Mouse (Mus musculus) forebrain, embryonic 12.5 days (tissue): ENCODE measurements around the gene Cdk9. TPM values are rescaled to one million over a fixed set of nuclear protein-coding genes. Genes with fewer than 3 reads are reported as not detected.

Experiments
- ATAC-seq: fragments of 200-750 bp; cut with Nextera tagmentation; 2 replicates; pipeline ENCODE4 v1.8.0; 2017; ENCODE audit warnings: moderate TSS enrichment; ENCODE audit not compliant: low FRiP score
- H3K27ac ChIP-seq: fragments of 300-500 bp; sonication (generic); 2 replicates; pipeline ENCODE4 v1.5.1; 2016; ENCODE audit warnings: mild to moderate bottlenecking
- H3K27me3 ChIP-seq: fragments of 300-500 bp; sonication (generic); 2 replicates; pipeline ENCODE4 v1.6.1; 2016; ENCODE audit warnings: mild to moderate bottlenecking
- H3K36me3 ChIP-seq: fragments of 300-500 bp; sonication (generic); replicated peaks from 2 replicates; pipeline ENCODE4 v1.6.1; 2016; ENCODE audit warnings: mild to moderate bottlenecking
- H3K4me1 ChIP-seq: fragments of 300-500 bp; sonication (generic); 2 replicates; pipeline ENCODE4 v1.6.1; 2016
- H3K4me2 ChIP-seq: fragments of 300-500 bp; sonication (generic); 2 replicates; pipeline ENCODE4 v1.6.1; 2016; ENCODE audit warnings: mild to moderate bottlenecking, moderate library complexity
- H3K4me3 ChIP-seq: fragments of 300-500 bp; sonication (generic); replicated peaks from 2 replicates; pipeline ENCODE4 v1.5.1; 2016; ENCODE audit warnings: mild to moderate bottlenecking
- H3K9ac ChIP-seq: fragments of 300-500 bp; sonication (generic); 2 replicates; pipeline ENCODE4 v1.6.1; 2016; ENCODE audit warnings: mild to moderate bottlenecking
- H3K9me3 ChIP-seq: fragments of 300-500 bp; sonication (generic); 2 replicates; pipeline ENCODE4 v1.6.1; 2016
- WGBS: fragments of 180-500 bp; shearing (Covaris S2); methylation state at CpG from one replicate; pipeline ENCODE4 v1.1.7; 2016; 5-methylcytosine and 5-hydroxymethylcytosine counted together
- polyA plus RNA-seq: library from polyadenylated mRNA; unstranded; fragments of >200 nt; fragmentation: Nextera tagmentation; extraction: Ambion mirVana; gene quantifications from 2 replicates; pipeline ENCODE4 v1.2.1, GENCODE M21; 2016

Gene Cdk9
- polyA plus RNA-seq, 1 experiment from 2014 or later, result 110 TPM

GRCm38 (mm10) chr2:32700966-32701743, 11.7 kb downstream of the Cdk9 start:
- WGBS, result 89% methylated on average over 14 of the region's 14 CpGs

DNA sequence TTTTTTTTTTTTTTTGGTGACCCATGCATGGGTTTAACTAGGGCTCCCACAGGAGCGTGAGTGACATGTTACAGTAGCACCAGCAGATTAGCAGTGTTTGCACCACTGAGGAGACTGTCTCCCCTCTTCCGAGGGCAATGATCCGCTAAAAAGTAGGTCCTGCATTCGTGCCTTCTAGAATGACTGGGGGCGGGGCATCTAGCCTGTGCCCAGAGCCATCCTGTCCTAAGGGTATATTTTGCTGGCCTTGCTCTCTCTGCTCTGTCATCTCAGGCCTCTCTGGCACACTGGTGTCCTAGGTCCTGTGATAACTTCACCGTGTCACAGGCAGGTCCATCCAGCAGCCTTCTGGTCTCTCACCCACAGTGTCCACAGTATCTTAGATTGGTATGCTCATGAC, 13.2 kb downstream of the Cdk9 start:
- WGBS, result 80% methylated on average over 6 of the region's 6 CpGs
- ATAC-seq, result no peak
- Histone ChIP-seq H3K27ac (no peak overlapping the region), H3K4me3 (no peak overlapping the region), H3K9ac (no peak overlapping the region), H3K4me2 (no peak overlapping the region), H3K4me1 (no peaks in the 10 kb centered on the region), H3K36me3 (peaks cover 17% of the 10 kb centered on the region), H3K27me3 (no peaks in the 10 kb centered on the region), H3K9me3 (no peaks in the 10 kb centered on the region)

More at GRCm38 (mm10) chr2:32700966-32701743, 11.7 kb downstream of the Cdk9 start:
- H3K4me3 ChIP-seq, result no peak overlapping the region
- H3K4me1 ChIP-seq, result no peaks in the 10 kb centered on the region
- H3K4me2 ChIP-seq, result no peak overlapping the region
- H3K36me3 ChIP-seq, result peaks cover 32% of the 10 kb centered on the region
- no peak overlapping the region for H3K9ac ChIP-seq
- no peaks in the 10 kb centered on the region for H3K27me3 ChIP-seq
- ATAC-seq, result no peak
- no peaks in the 10 kb centered on the region for H3K9me3 ChIP-seq
- no peak overlapping the region for H3K27ac ChIP-seq

DNA sequence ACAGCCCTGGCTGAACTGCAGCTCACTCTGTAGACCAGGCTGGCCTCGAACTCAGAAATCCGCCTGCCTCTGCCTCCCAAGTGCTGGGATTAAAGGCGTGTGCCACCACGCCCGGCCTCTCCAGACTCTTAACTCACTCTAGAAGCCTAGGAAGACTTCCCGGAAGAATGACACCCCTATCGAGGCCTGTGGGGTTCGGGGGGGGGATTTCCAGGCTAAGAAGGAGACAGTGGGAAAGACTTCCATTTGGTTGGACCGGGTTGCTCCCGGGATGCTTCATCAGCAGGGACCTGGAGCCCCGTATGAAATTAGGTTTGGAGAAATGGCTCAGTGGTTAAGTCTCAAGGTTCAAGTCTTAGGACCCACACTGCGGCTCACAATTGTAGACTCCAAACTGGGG, 18.2 kb downstream of the Cdk9 start:
- Histone ChIP-seq H3K9me3 (no peaks in the 10 kb centered on the region), H3K9ac (no peak overlapping the region), H3K36me3 (no peaks in the 10 kb centered on the region), H3K27me3 (no peaks in the 10 kb centered on the region), H3K4me3 (peak overlapping the region; percentile 72), H3K4me1 (peaks cover 14% of the 10 kb centered on the region), H3K4me2 (peak overlapping the region; percentile 86), H3K27ac (no peak overlapping the region)
- WGBS, result 88% methylated on average over 12 of the region's 12 CpGs
- no peak for ATAC-seq

DNA sequence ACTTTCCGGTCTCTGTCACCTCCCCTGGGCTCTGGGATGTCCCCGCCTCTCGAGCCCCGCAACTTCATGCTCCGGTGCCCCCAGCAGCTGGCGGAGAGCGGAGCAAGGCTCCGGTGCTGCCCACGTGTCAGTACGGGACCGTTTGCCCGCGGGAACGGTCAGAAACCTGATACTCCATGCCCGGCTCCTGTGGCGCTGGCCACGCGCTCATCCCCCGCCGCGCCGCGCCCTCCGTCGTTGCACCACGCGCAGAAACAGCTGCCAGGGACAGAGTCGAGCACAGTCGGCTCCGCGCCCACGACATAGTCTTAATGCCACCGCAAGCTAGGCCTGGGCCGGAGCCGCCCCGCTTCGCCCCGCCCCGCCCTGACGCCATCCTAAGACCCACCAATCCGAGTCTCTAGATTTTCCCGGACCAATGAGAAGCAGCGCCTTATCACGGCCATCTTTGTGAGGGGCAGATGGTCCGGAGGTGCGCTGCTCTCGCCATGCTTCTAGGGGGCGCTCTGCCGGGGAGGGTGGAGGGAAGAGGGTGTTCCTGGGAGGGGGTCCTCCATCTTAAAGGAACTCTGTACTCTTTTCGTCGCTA, 19.0 kb downstream of the Cdk9 start:
- Histone ChIP-seq H3K4me2 (peak overlapping the region; percentile 86), H3K9ac (peak overlapping the region; percentile 85), H3K27ac (peak overlapping the region; percentile 79), H3K36me3 (no peaks in the 10 kb centered on the region), H3K27me3 (no peaks in the 10 kb centered on the region), H3K4me3 (peak overlapping the region; percentile 72), H3K4me1 (peaks cover 14% of the 10 kb centered on the region), H3K9me3 (no peaks in the 10 kb centered on the region)
- ATAC-seq, result peak; percentile 98
- under 1% methylated on average over 51 of the region's 51 CpGs for WGBS

DNA sequence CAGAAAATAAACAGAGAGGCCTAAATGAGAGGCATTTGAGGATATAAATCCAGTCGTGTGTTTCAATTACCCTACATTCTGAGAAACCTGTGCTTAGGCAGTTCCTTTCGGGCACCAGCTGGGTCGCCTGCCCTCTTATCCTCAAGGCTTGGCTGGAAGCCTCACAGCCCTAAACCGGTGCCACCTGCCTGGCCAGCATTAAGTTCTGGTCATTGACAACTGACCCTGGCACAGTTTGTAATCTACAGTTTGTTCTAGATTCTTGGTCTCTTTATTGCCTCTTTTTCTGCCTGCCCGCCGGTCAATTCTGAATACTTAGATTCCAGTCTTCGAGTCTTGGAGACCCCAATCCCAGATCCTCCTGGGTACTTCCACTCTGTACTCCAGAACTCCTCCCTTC, 19.6 kb downstream of the Cdk9 start:
- 26% methylated on average over 7 of the region's 7 CpGs for WGBS
- Histone ChIP-seq H3K27me3 (no peaks in the 10 kb centered on the region), H3K4me1 (peaks cover 14% of the 10 kb centered on the region), H3K27ac (no peak overlapping the region), H3K4me2 (peak overlapping the region; percentile 86), H3K9ac (peak overlapping the region; percentile 85), H3K36me3 (no peaks in the 10 kb centered on the region), H3K4me3 (peak overlapping the region; percentile 72), H3K9me3 (no peaks in the 10 kb centered on the region)
- ATAC-seq, result no peak

GRCm38 (mm10) chr2:32692496-32692895, 20.4 kb downstream of the Cdk9 start:
- Histone ChIP-seq H3K4me3 (no peak overlapping the region), H3K36me3 (peaks cover 4% of the 10 kb centered on the region), H3K9me3 (no peaks in the 10 kb centered on the region), H3K9ac (no peak overlapping the region; the same call in 1 of the 2 replicates), H3K27ac (no peak overlapping the region), H3K4me2 (0 out of 2 replicates have a peak overlapping the region, but pooled peaks have one; percentile 86), H3K27me3 (no peaks in the 10 kb centered on the region), H3K4me1 (peaks cover 14% of the 10 kb centered on the region)
- 92% methylated on average over 14 of the region's 14 CpGs for WGBS
- ATAC-seq, result no peak

GRCm38 (mm10) chr2:32691041-32691440, 21.8 kb downstream of the Cdk9 start:
- ATAC-seq, result no peak
- 90% methylated on average over 11 of the region's 11 CpGs for WGBS
- H3K27ac ChIP-seq, result no peak overlapping the region
- no peak overlapping the region for H3K9ac ChIP-seq
- no peak overlapping the region for H3K4me2 ChIP-seq
- no peak overlapping the region for H3K4me3 ChIP-seq
- no peaks in the 10 kb centered on the region for H3K9me3 ChIP-seq
- H3K27me3 ChIP-seq, result no peaks in the 10 kb centered on the region
- H3K36me3 ChIP-seq, result peaks cover 18% of the 10 kb centered on the region
- H3K4me1 ChIP-seq, result peaks cover 14% of the 10 kb centered on the region

DNA sequence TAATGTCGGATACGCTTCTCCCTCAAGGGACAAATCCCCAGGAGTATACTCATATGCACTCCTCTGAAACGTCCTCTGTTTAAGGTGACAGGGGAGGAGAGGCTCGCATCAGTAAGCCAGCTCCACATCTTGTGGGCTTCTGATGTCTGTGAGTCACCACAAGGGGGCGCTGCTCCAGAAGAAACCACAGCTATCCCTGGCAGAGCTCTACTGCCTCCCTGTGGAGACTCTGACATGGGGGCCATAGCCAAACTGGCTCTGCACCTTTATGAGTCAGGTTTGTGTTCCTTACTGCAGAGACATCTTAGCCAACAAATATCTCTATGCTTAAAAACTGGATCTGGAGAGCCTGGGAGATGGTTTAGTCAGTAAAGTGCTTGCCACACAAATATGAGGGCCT, 23.5 kb downstream of the Cdk9 start:
- Histone ChIP-seq H3K9ac (no peak overlapping the region), H3K4me1 (peaks cover 14% of the 10 kb centered on the region), H3K36me3 (peaks cover 34% of the 10 kb centered on the region), H3K4me2 (no peak overlapping the region), H3K27me3 (no peaks in the 10 kb centered on the region), H3K27ac (no peak overlapping the region), H3K4me3 (no peak overlapping the region), H3K9me3 (no peaks in the 10 kb centered on the region)
- WGBS, result 28% methylated on average over 5 of the region's 5 CpGs
- no peak for ATAC-seq

GRCm38 (mm10) chr2:32687562-32687961, 25.3 kb downstream of the Cdk9 start:
- H3K36me3 ChIP-seq, result peaks cover 53% of the 10 kb centered on the region
- no peak overlapping the region for H3K9ac ChIP-seq
- no peak overlapping the region for H3K4me3 ChIP-seq
- H3K27me3 ChIP-seq, result no peaks in the 10 kb centered on the region
- no peak overlapping the region for H3K27ac ChIP-seq
- ATAC-seq, result no peak
- H3K4me1 ChIP-seq, result peaks cover 3% of the 10 kb centered on the region
- no peak overlapping the region for H3K4me2 ChIP-seq
- 94% methylated on average over 8 of the region's 8 CpGs for WGBS
- no peaks in the 10 kb centered on the region for H3K9me3 ChIP-seq

GRCm38 (mm10) chr2:32686640-32687039, 26.2 kb downstream of the Cdk9 start:
- Histone ChIP-seq H3K36me3 (peaks cover 56% of the 10 kb centered on the region), H3K27me3 (no peaks in the 10 kb centered on the region), H3K4me2 (no peak overlapping the region), H3K27ac (no peak overlapping the region), H3K9me3 (no peaks in the 10 kb centered on the region), H3K9ac (no peak overlapping the region), H3K4me1 (peaks cover 5% of the 10 kb centered on the region; the same call in 1 of the 2 replicates), H3K4me3 (no peak overlapping the region)
- no peak for ATAC-seq
- 99% methylated on average over 6 of the region's 6 CpGs for WGBS

- Histone ChIP-seq H3K9ac (no peak overlapping the region), H3K27me3 (no peaks in the 10 kb centered on the region), H3K4me2 (no peak overlapping the region), H3K9me3 (no peaks in the 10 kb centered on the region), H3K36me3 (peaks cover 56% of the 10 kb centered on the region), H3K27ac (no peak overlapping the region), H3K4me3 (no peak overlapping the region), H3K4me1 (peaks cover 5% of the 10 kb centered on the region; the same call in 1 of the 2 replicates)
- 98% methylated on average over 3 of the region's 3 CpGs for WGBS
- no peak for ATAC-seq
Observed at GRCm38 (mm10) chr2:32685807-32686206, 27.1 kb downstream of the Cdk9 start.

GRCm38 (mm10) chr2:32684681-32685428, 28.0 kb downstream of the Cdk9 start:
- H3K9ac ChIP-seq, result no peak overlapping the region
- H3K27ac ChIP-seq, result no peak overlapping the region
- ATAC-seq, result no peak
- H3K4me1 ChIP-seq, result peaks cover 5% of the 10 kb centered on the region; the same call in 1 of the 2 replicates
- no peak overlapping the region for H3K4me2 ChIP-seq
- no peaks in the 10 kb centered on the region for H3K27me3 ChIP-seq
- H3K4me3 ChIP-seq, result no peak overlapping the region
- no peaks in the 10 kb centered on the region for H3K9me3 ChIP-seq
- 93% methylated on average over 15 of the region's 15 CpGs for WGBS
- H3K36me3 ChIP-seq, result peaks cover 56% of the 10 kb centered on the region
